Mouse (Mus musculus) adrenal gland, postnatal 4 days (tissue): ENCODE measurements around the gene Casp7. TPM values are rescaled to one million over a fixed set of nuclear protein-coding genes. Genes with fewer than 3 reads are reported as not detected.
"Not testable (repeated sequence)": the region's sequence is repeated elsewhere in the genome, so short reads cannot be mapped to it uniquely, and the experiment has no call there.

ENCODE experiments used
- DNase-seq, 2 experiments: peaks; one replicate each; pipeline ENCODE4 v3.0.0; 2021 to 2022; ENCODE audit warnings: low spot score in 2 of 2, mixed read lengths in 2 of 2
- long read RNA-seq, 2 experiments: library from polyadenylated mRNA; stranded (forward); transcript quantifications; one replicate each; pipeline ENCODE4 v2.0.0; 2021
- total RNA-seq, 2 experiments: library from RNA; stranded (reverse); gene quantifications; 2 replicates each; pipeline ENCODE4 v1.2.3; 2021

Gene Casp7
- 10 to 100 TPM; 22.9 to 25.0 TPM for total RNA-seq
- long read RNA-seq, experiment 1, transcript Casp7-201 (7 exons, 2,350 nt), result major isoform, 6 of 8 reads
- long read RNA-seq, experiment 1, partial matches to known transcripts, result 2 of 8 reads
- long read RNA-seq, experiment 1, other reads (novel, unspliced or antisense), result 0 of 8 reads
- long read RNA-seq, experiment 2, transcript Casp7-201 (7 exons, 2,350 nt), result major isoform, 17 of 21 reads
- long read RNA-seq, experiment 2, partial matches to known transcripts, result 0 of 21 reads
- long read RNA-seq, experiment 2, other reads (novel, unspliced or antisense), result 3 of 21 reads

DNA sequence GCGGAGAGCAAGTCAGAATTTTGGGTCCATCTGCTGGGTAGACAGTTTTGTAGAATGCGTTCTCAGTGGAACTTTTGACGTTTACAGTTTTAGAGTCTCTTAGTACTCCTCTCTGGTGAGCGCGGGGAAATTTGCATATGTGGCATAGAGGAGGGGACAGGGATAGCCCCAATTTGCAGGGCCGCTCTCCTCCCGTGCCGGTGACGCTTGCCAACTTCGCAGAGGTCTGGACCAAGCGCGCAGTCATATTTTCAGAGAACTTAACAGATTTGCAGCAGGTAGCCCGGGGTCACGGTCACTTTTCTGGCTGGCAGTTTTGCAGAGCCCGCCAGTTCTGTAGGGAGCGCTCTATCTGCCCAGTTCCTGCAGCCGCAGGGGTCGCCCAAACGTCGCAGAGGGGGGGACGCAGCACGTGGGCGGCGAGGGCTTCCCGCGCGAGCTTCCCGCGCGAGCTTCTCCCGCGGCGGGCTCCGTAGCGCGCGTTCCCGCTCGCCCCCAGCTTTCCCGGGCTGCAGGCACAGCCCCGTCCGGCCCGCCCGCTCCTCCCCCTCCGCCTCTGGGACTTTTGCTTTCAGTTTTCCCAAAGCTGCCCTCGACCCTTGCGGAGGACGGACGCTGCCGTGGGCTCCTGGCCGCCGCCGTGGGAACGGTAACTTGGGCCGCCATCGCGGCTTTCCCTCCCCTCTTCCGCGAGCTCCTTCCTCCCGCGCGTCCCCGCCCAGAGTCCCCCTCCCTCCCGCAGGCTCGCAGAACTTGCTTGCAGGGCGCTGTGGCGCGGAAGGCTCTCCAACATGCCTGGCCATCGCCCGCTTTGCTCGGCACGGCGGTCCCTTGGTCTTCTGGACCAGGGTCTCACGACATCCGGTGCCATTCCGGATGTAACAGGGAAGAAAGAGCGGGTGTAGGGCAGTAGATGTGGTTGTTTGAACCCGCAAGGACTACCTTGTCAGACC is at the start of gene Casp7:
TSS of gene Casp7 (plus strand) at position 461 of the 953 bp plus-strand sequence.
- peak; percentile 43 to 53 for DNase-seq

DNA sequence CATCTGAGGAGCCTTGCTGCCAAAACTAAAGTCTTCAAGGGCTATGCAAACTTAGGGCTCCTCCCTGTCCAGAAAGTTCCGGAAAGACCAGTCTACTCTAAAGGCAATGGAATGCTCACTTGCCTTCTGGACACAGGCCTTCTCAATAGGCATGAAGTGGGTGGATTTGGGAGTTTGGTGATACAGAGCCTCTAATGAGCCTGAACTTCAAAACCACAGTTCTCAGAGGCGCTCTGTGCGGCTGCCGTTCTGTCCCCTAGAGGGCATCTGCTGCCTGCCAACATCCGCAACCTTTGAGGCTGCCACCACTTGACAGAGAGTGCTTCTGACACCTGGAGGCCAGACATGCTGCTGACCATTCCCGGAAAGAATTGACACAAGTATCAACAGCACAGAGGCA is 47.6 kb upstream of the Casp7 start:
- DNase-seq, result no peak

DNA sequence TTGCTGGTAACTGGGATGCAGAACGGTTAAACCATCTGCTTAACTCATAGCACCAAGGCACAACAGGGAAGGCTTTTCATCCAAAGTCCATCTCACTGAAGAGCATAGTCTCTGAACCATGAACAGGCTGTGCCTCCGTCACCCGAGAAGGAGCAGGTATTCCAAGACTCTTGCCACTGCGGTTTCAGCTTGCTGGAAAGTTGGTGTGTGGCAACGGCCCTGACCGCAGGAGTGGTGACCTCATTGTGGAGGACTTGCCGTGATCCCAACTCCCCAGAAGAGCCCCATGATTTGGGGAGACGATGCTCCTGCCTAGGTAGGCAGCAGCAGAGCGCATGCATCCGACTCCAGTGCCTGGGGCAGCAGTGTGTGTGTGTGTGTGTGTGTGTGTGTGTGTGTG is 43.2 kb upstream of the Casp7 start:
- no peak for DNase-seq

DNA sequence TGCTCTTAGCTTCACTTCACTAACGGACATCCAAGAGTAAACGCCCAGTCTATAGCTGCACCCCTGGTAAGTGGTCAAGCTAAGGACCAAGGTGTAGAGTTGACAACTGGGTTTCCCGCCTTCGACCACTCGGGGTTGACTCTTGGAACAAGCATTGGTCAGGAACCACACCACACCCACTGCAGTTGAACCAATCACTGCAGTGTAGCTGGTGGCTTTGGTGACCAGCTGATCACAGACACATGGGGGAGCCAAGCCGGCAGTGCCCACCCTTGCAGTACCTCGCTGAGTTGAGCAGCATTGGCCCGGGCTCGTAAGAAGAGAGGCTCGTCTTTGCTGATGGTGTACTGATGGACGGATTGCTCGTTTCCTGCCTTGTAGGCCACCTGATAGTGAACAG is 41.7 kb upstream of the Casp7 start:
- DNase-seq, result no peak

DNA sequence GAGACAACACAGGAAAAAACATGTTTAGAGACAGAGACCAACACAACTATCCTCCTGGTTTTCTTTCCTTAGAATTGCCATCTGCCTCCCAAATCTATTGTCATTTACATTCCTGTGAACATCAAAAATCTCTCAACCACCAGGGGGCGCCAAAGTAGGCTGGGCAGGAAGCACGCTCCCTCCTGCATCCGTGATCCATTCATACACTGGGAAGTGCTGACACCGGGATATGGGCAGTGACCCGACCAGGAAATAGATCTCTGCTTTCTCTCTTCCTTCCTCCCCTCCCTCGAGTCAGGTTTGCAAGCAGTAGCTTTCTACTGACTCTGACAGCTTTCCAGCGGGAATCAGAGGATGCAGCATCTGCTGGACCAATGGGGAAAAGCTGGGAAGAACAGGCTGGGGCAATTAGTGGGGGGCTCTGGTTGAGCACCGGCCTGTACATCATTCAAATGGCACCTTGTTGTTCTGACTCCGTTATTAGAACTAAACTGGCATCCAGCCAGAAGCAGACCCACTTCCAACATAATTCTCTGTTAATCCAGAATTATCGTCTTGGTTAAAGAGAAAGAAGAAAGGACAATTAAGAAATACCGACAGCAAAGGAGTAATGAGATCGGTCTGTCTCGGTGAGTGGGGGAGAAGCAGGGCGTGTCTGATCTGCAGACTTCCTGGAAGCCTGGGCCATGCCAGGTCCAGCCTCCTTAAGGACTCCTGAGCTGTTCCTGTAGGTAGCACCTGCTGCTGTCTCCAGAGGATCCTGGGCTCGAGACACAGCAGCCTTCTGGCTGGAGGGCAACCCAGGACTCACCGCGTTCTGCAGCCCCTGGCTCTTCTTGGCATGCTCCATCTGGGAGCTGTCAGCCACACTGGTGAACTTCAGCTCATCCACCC is 40.2 kb upstream of the Casp7 start:
- peak; percentile 57 to 60 for DNase-seq

DNA sequence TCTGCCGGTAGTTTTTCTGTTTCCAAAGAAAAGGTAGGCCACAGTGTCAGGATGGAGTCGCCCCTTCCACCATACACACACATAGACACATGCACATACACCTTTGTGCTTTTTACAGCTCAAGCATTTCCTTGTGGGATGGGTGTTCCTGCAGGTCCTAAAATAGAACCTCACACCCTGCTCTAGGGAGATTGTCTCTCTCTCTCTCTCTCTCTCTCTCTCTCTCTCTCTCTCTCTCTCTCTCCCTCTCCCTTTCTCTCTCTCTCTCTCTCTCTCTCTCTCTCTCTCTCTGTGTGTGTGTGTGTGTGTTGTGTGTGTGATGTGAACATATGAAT is 39.6 kb upstream of the Casp7 start:
- not testable (repeated sequence) for DNase-seq

DNA sequence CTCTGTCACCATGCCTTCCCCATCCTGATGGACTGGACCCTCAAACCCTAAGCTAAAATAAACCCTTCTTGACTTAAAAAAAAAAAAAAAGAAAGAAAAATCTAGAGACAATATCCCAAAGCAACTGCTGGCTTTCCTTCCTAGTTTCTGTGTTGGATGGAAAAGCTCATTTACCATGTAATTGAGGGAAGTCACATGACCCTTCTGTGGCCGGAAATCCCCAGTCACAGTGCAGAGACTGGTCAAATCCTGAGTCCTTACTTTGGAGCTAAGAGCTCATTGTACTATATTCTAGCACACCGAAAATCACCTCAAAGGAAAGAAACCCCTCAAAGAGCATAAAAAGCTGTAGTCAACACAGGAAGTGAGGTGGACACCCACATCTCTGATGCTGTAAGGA is 38.0 kb upstream of the Casp7 start:
- no peak for DNase-seq

DNA sequence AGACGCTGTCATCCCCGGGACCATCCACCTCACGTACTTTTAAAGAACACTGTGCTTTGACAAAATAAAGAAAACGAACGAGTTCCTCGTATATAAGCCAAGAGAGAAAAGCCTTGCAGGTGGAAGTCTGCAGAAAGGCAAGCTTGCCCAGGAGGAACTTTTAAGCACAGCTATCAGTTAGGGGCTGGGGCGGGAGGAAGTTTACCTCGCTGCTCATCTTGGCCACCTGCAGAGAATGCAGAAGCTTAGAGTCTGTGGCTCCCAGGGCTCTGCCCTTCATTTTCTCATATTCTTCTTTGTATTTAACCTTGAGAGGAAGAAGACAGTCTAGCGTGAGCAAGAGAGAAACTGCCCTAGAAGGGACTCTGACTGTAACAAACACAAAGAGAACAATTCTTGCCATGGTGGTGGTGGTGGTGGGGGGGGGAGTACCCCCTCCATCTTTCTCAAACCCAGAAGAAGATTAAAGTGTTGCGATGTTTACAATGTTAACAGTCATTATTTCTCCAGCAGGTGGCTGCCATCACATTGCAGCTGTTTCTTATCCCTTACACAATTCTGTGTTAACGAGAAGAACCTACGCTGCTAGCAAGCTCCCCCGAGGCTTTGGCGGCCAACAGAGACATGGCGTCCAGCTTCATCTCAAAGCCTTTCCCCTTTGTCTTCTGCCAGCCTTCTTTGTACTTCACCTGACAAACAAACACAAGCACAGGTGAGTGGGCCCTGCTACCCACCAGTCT is 33.0 kb upstream of the Casp7 start:
- no peak for DNase-seq

- DNase-seq, result no peak
Measured at GRCm38 (mm10) chr19:56364563-56364962, 32.4 kb upstream of the Casp7 start.

GRCm38 (mm10) chr19:56366168-56366567 is 30.8 kb upstream of the Casp7 start:
- DNase-seq, result no peak

- DNase-seq, result no peak
Measured at GRCm38 (mm10) chr19:56366625-56367024, 30.3 kb upstream of the Casp7 start.

GRCm38 (mm10) chr19:56367778-56368177 is 29.2 kb upstream of the Casp7 start:
- no peak for DNase-seq

- DNase-seq, result no peak
Measured at GRCm38 (mm10) chr19:56368912-56369311, 28.0 kb upstream of the Casp7 start.

- no peak for DNase-seq
Measured at GRCm38 (mm10) chr19:56370389-56371150, 26.4 kb upstream of the Casp7 start.

GRCm38 (mm10) chr19:56372226-56372625 is 24.7 kb upstream of the Casp7 start:
- DNase-seq, result no peak

DNA sequence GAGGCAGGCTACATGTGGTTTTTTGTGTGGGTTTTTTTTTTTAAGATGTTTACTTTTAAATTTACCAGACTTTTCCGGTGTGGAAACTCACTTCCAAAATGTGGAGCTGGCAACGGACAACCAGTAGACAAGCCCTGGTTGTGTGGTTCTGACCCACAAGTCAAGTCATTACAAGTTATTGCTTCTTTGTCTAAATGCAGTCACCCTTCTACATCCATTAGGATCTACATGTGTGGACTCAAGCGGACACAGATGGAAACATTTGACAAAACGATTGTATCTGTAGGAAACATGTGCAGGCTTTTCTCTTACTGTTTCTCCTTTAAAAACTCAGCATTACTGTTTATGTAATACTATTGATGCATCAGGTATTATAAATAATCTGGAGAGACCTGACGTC is 23.7 kb upstream of the Casp7 start:
- DNase-seq, result no peak

DNA sequence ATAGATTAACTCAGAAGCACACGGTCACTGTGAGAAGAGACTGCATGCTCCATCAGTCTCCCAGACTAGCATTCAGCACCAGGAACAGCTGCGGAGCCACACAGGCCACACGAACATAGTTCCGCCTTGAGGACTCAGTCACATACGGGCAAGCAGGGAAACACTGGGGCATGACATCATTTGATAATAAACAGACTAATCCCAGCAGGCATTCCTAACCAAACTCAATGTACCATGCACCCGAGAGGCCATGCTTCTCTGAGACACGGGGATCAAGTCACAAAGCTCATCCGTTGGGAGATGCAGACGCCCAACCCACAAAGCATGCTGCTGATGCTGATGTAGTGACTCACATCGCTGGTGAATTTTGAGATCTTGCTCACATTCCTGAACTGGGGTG is 22.9 kb upstream of the Casp7 start:
- no peak for DNase-seq

DNA sequence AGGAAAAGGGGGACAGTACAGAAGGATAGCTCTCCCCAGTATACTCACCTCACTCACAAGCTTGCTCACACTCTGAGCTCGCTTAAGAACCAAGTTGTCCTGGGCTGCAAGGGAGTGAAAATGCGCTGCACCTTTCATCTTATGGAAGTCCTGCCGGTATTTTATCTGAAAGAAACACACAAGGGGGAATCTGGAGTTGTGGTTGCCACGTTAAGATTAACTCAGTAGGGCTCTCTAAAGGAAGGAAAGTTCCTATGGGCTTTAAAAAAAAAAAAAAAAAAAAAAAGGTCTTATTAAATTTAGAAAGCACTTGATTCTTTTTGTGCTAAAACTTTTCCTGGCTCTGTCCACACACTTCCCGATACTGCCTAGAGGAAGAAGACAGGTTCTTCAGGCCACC is 18.9 kb upstream of the Casp7 start:
- DNase-seq, result no peak

GRCm38 (mm10) chr19:56378554-56379172 is 18.3 kb upstream of the Casp7 start:
- DNase-seq, result no peak

- DNase-seq, result no peak
Measured at GRCm38 (mm10) chr19:56380341-56380740, 16.6 kb upstream of the Casp7 start.
